Mouse (Mus musculus): Measurements from ENCODE around the gene Rtl6.

- TF ChIP-seq POLR2A (IDR thresholded peaks at IDR 0.05; ENCODE audit: insufficient read depth, low read depth, low read length) (no peak), CTCF (IDR thresholded peaks at IDR 0.05; ENCODE audit: insufficient read depth, low read depth, low read length) (no peak)
Observed at GRCm38 (mm10) chr15:84603267-84603963, 45.8 kb upstream of the Rtl6 start.

Data from olfactory bulb, adult 2 months (tissue).